Mouse (Mus musculus): ENCODE measurements around the gene Upf3b.

Gene Upf3b

DNA sequence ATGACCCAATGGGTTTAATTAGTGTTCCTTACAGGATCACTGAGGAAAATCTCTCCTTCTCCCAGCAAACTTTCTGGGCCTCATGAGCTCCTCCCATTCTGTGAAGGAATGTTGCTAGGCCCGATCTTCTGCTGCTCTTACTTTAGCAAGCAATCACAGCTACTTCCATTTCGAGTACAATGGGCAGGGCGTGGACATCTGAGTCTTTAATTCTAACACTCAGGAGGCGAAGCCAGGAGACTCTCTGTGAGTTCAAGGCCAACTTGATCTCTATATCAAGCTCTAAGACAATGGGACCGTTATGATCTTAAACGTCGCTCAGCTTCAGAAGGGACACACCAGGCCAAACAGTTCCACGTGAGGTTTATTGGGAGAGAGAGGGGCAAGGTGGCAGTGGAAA, 33.5 kb downstream of the Upf3b start:
- no peak for DNase-seq

DNA sequence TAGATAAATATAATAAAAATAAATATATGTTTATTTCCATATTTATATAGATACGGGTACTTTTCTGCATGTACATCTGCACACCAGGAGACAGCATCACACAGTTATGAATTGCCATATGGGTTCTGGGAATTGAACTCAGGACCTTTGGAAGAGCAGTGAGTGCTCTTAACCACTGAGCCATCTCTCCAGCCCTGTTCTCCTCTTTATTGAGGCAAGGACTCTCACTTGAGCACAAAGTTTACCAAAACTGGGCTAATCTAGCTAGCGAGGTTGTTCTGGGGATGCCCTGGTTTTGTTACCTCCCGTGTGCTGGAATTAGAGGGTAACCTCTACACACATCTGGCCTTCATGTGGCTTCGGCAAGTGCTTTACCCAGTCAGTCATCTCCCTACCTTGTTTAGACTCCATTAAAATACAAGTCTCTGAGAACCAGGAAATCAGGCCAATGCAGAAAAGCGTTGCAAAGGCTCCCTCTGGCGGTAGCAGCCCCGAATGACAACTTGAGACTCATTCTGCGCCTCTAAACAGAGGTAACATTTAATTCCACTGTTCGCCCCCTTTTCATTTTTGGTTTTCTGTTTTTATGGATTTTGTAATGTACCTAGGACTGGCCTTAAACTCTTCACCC, 35.7 kb downstream of the Upf3b start:
- peak; percentile 74 to 78 for DNase-seq

DNA sequence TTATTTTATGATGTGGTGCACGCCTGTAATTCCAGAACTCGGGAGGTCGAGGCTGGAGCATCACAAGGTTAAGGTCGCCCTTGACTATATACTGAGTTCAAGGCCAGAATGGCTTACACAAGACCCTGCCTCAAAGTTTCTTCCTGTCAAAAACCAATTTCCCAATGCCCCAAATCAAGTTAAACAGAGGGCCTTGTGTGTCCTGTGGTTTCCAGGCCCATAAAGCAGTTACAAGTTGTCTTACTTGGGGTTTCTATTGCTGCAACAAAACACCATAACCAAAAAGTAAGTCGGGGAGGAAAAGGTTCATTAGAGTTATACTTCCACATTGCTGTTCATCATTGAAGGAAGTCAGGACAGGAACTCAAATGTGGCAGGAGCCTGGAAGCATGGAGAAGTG, 41.4 kb downstream of the Upf3b start:
- no peak for DNase-seq

DNA sequence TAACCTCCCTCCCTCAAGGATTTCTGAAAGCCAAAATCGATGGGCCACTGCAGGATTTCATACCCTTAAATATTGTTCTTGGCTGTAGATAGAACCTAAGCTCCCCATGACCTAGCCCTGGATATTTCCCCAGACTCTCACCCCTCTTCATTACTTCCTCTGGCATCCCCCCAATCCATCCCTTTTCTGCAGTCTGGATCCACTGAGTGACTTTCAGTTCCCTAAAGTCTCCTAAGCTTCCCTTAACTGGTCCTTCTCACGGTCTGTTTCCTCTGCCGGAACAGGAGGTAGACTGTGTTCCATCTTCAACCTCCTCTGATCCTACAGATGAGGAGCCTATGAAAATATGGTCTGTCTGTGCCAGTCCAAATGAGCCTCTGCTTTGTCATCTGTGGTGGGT, 42.8 kb downstream of the Upf3b start:
- no peak for DNase-seq

DNA sequence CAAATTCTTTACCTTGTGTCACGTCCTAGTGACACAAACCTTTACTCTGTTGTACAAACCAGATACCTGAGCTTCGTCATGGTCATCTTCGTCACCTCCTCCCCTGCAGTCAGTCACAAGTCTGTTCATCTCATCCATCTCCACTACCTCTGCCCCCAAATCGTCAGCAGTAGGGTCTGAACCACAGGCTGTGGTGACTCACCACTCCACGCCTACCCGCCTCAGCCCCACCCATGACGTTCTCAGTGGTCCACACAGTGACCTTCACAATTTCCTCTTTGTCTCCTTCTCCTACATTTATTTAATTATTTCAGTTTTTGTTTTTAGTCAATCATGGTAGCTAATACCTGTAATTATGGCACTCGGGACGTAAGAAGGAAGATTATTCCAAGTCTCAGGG, 46.2 kb downstream of the Upf3b start:
- no peak for DNase-seq

DNA sequence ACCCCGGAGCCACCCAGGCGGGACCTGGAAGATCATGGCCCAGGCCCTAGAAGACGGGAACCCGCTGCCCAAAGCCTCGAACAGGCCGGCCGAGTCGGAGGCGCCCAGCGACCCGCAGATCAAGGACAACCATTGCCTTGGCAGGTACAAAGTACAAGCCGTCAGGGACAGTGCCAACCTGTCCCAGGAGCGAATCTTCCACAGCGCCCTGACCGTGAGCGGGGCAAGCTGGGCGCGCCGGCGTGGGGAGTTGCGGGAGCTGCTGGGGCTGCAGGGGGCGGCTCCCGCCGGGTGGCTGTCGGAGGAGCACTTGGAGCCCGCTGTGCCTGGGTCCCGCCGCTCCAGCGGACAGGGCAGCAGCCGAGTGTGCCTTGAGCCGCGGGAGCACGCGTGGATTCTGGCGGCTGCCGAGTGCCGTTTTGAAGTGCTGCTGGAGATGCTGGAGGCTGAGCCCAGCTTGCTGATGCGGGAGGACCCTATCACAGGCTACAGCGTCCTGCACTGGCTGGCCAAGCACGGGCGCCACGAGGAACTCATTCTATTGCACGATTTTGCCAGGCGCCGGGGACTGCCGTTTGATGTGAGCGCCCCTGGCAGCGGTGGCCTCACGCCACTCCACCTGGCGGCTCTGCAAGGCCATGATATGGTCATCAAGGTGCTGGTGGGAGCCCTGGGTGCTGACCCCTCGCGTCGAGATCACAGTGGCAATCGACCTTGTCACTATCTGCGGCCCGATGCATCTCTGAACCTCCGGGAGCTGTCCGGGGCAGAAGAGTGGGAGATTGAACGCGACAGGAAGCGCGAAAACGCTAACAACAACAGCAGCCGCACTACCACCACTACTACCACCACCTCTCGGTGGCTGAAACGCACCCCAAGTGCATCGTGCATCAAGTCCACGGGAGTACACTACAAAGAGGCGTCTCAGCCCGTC, 61.0 kb downstream of the Upf3b start:
- DNase-seq, result peak; percentile 1 to 21

DNA sequence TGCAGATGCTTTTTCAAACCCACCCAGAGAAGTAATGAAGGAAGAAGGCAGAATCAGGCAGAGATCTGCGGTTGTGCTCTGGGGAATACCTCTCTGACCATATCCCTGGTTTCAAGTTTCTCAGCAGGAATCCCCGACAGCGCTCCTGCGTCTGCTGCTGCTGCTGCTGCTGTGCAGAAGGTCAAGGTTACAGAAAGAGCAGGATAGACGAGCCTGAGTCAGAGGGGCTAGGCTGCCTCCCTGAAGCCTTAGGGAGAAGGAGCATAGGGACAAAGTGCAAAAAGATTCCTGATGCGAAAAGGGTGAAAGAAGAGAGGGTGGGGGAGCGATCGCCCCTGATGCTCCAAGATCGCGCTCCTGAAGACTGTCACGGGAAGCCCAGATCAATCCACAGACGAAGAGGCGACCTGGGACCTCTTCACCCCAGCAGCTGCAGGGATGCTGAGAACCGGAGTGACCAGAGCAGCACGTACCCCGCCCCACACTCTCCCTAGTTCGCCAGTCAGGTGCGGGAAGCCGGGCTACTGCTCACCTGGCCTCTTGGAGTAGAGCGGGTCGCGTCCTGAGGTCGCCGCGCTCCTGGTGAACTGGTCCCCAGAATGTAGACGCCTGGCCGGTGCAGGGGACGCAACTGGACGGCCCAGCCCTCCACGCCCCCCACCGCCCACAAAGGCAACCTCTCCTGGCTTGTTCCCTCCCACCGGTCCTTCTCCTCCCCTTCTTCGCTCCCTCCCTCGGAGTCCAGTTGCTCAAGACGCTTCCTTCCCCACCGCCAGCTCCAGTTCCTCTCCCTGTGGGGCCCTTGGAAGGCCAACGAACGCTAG, 61.8 kb downstream of the Upf3b start, which contains the start of gene Sowahd:
Gene Sowahd, plus strand, starts transcription at position 780 of the 824 bp plus-strand sequence.
- peak; percentile 6 to 17 for DNase-seq

DNA sequence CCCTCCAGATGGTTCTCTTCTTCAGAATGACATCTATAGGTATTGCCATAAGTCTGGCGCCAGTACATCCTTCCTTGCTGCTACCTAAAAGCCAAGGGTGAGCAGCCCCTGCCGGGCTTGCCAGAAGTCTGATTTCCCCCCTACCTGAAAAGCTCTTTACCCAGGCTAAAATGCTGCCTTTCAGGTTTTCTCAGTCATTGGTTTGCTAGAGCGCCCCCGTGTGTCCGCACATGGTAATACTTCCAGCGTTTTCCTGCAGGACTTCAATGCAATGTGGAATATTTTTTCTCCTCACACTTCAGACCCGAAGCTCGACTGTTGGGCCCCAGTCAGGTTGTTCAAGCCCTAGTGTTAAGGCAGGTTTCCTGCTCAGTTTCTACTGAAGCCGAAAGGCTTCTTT, 67.4 kb downstream of the Upf3b start:
- DNase-seq, result peak; percentile 74 to 75

All from kidney, postnatal 4 days (tissue).